ENCODE assay signal across 25 mouse cellular contexts in the genomic region with DNA sequence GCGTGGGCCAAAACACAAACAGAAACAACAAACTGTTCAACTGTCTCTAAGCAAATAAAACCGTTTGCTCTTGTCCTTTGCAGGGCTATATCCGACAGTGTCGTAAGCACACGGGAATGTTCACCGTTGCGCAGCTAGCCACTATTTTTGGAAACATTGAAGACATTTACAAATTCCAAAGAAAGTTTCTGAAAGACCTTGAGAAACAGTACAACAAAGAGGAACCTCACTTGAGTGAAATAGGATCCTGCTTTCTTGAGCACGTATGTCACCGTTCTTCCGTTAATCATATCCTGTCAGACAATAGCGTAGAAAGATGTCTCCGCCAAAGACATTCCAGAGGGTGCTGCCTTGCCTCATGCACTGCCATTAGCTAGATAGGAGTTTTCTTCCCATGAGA. TPM values are rescaled to one million over a fixed set of nuclear protein-coding genes. Genes with fewer than 3 reads are reported as not detected.
DNase-seq lines count a peak whose midpoint lies in the region; ATAC-seq and TF ChIP-seq lines count a peak whose summit lies in the region.
"Had no signal": no experiment of that assay in that cellular context is flagged by ENCODE, and none has a peak within 500 bp of the region (broad histone marks: within the 10 kb centered on the region; RNA-seq: fewer than 3 reads in every experiment).

No protein-coding gene starts in this region.

- H3K9me3 ChIP-seq in liver, postnatal 0 days (ENCODE audit: low read length): no peaks in the 10 kb centered on the region
- H3K9me3 ChIP-seq in heart, embryonic 15.5 days (replicated peaks): no peaks in the 10 kb centered on the region
- H3K9me3 ChIP-seq: embryonic facial prominence, embryonic 10.5 days; midbrain, embryonic 13.5 days had no signal

- H3K27ac ChIP-seq in liver, postnatal 0 days (ENCODE audit: low read depth): peak overlapping the region; percentile 57
- H3K27ac ChIP-seq in heart, embryonic 15.5 days: peak overlapping the region; percentile 76
- H3K27ac ChIP-seq: embryonic facial prominence, embryonic 10.5 days; macrophage; midbrain, embryonic 13.5 days had no signal

- ATAC-seq in liver, postnatal 0 days: peak; percentile 25; the same call in 1 of the 2 replicates
- no peak for ATAC-seq in heart, embryonic 15.5 days (replicated peaks; ENCODE audit: insufficient number of reproducible peaks, insufficient read depth, low FRiP score, low read depth)
- peak; percentile 21; the same call in 1 of the 2 replicates for ATAC-seq in neutrophil, adult 5-6 weeks (ENCODE audit: extremely low read depth, insufficient number of reproducible peaks, low FRiP score, poor library complexity, severe bottlenecking)
- ATAC-seq: midbrain, embryonic 13.5 days had no signal

- peak; percentile 91 for DNase-seq in heart, adult 11 months
- no peak for DNase-seq in heart, adult 18-20 months
- no peak for DNase-seq in liver, postnatal 0 days
- DNase-seq in liver: no peak
- no peak for DNase-seq in Muller cell, postnatal 12 days (ENCODE audit: inconsistent ontology term)
- DNase-seq in kidney, postnatal 36 days: no peak
- DNase-seq: cerebellum, adult 9-10 months; gastrocnemius, postnatal 10 days; kidney, adult 8-10 months; kidney, postnatal 25 days; lung, embryonic 14.5 days; right cerebral cortex, postnatal 25 days; thymus, adult 2 months had no signal

- TF ChIP-seq CTCF in liver, postnatal 0 days (IDR thresholded peaks at IDR 0.05; ENCODE audit: low read depth): no peak

- H3K9ac ChIP-seq in liver, postnatal 0 days (replicated peaks): no peak overlapping the region
- no peak overlapping the region for H3K9ac ChIP-seq in heart, embryonic 15.5 days
- H3K9ac ChIP-seq: lung, embryonic 14.5 days; midbrain, embryonic 13.5 days had no signal

- no peak for TF ChIP-seq EP300 in liver, postnatal 0 days (IDR thresholded peaks at IDR 0.05; ENCODE audit: low read depth)

- no peaks in the 10 kb centered on the region; the same call in none of the 2 replicates for H3K4me1 ChIP-seq in liver, postnatal 0 days (ENCODE audit: insufficient read depth)
- H3K4me1 ChIP-seq in heart, embryonic 15.5 days (replicated peaks): peaks cover 30% of the 10 kb centered on the region

- 59% methylated on average over 12 of the region's 12 CpGs for WGBS in liver, postnatal 0 days (ENCODE audit: insufficient replicate concordance)
- 37% methylated on average over 12 of the region's 12 CpGs for WGBS in heart, embryonic 15.5 days

- H3K36me3 ChIP-seq in liver, postnatal 0 days (replicated peaks; ENCODE audit: insufficient read depth, low read length): peaks cover 74% of the 10 kb centered on the region
- H3K36me3 ChIP-seq in heart, embryonic 15.5 days: peaks cover 59% of the 10 kb centered on the region

- H3K27me3 ChIP-seq in liver, postnatal 0 days (ENCODE audit: insufficient read depth, low read length): no peaks in the 10 kb centered on the region
- no peaks in the 10 kb centered on the region for H3K27me3 ChIP-seq in heart, embryonic 15.5 days
- H3K27me3 ChIP-seq: CH12.LX; midbrain, embryonic 13.5 days had no signal

- no peak overlapping the region for H3K4me3 ChIP-seq in liver, postnatal 0 days (ENCODE audit: low read depth, low read length)
- H3K4me3 ChIP-seq in heart, embryonic 15.5 days: no peak overlapping the region
- H3K4me3 ChIP-seq: embryonic facial prominence, embryonic 10.5 days; midbrain, embryonic 13.5 days; myocyte had no signal

- H3K4me2 ChIP-seq in liver, postnatal 0 days (ENCODE audit: low read depth, low read length): no peak overlapping the region; the same call in 1 of the 2 replicates
- H3K4me2 ChIP-seq in heart, embryonic 15.5 days: peak overlapping the region; percentile 8; the same call in 1 of the 2 replicates
- H3K4me2 ChIP-seq: lung, embryonic 14.5 days; midbrain, embryonic 13.5 days had no signal

RNA-seq across cellular contexts. Expression of gene C1qtnf9, which starts 18.1 kb away (rescaled TPM):
- total RNA-seq in heart, adult 18-20 months (2021): 10 to 100 TPM; 42.7 to 47.8 TPM
- 0.25 and 0.49 TPM in 2 replicates for polyA plus RNA-seq in liver, postnatal 0 days (2015; fragmentation: Nextera tagmentation; extraction: Ambion mirVana)
- polyA plus RNA-seq in heart, embryonic 15.5 days (2015; fragmentation: Nextera tagmentation; extraction: Ambion mirVana): 2.3 and 2.4 TPM in 2 replicates
- total RNA-seq in neutrophil, adult 5-6 weeks (2017): 1.8 and 2.3 TPM in 2 replicates
- total RNA-seq: CH12.LX; common myeloid progenitor, adult 5-6 weeks; MEL had no signal
- polyA plus RNA-seq: forebrain, embryonic 11.5 days; hindbrain, embryonic 11.5 days; macrophage; midbrain, embryonic 13.5 days; myocyte; neural tube, embryonic 14.5 days had no signal

RNA-seq across cellular contexts. Expression of gene Mipep, which starts 34.5 kb away (rescaled TPM):
- total RNA-seq in heart, adult 18-20 months (2021): 10 to 100 TPM; 70.0 to 75.1 TPM
- polyA plus RNA-seq in liver, postnatal 0 days (2015; fragmentation: Nextera tagmentation; extraction: Ambion mirVana): 5.6 and 6.1 TPM in 2 replicates
- polyA plus RNA-seq in heart, embryonic 15.5 days (2015; fragmentation: Nextera tagmentation; extraction: Ambion mirVana): 29.2 TPM in 2 replicates
- total RNA-seq in neutrophil, adult 5-6 weeks (2017): 5.8 and 8.0 TPM in 2 replicates

Comparison
In these comparisons a context has a peak if more than half of its experiments do, and no peak if none do; other contexts are left out.
1. RNA of gene C1qtnf9, which starts 18.1 kb away (total RNA-seq): 42.7 to 47.8 TPM in heart, adult 18-20 months; 1.8 to 2.3 TPM in neutrophil, adult 5-6 weeks; every median in the first group is over 10 times any median in the second.